Mouse (Mus musculus): ENCODE measurements around the gene P2rx5. TPM values are rescaled to one million over a fixed set of nuclear protein-coding genes. Genes with fewer than 3 reads are reported as not detected.

P2rx5 gene
- polyA plus RNA-seq, 1 experiment: 5.5 TPM

GRCm38 (mm10) chr11:73169231-73169630, 9.0 kb downstream of the P2rx5 start:
- Histone ChIP-seq H3K4me3 (replicated peaks; ENCODE audit: extremely low read depth, low read depth, low read length) (no peak overlapping the region), H3K4me1 (ENCODE audit: control insufficient read depth, insufficient read depth, low read length) (peaks cover 11% of the 10 kb centered on the region; the same call in 1 of the 2 replicates)
- 55% methylated on average over 4 of the region's 4 CpGs for WGBS
- peak; percentile 56 for DNase-seq
- peak; percentile 78 for TF ChIP-seq CTCF (IDR thresholded peaks at IDR 0.05; ENCODE audit: insufficient read depth, low read length)
- no peak for TF ChIP-seq POLR2A (IDR thresholded peaks at IDR 0.05; ENCODE audit: borderline replicate concordance, extremely low read depth, low read depth, low read length)

GRCm38 (mm10) chr11:73172186-73172585, 12.0 kb downstream of the P2rx5 start:
- 18% methylated on average over 5 of the region's 5 CpGs for WGBS
- Histone ChIP-seq H3K4me1 (ENCODE audit: control insufficient read depth, insufficient read depth, low read length) (peaks cover 13% of the 10 kb centered on the region; the same call in 1 of the 2 replicates), H3K4me3 (replicated peaks; ENCODE audit: extremely low read depth, low read depth, low read length) (no peak overlapping the region)
- peak; percentile 77 for DNase-seq
- TF ChIP-seq CTCF (IDR thresholded peaks at IDR 0.05; ENCODE audit: insufficient read depth, low read length) (no peak), POLR2A (IDR thresholded peaks at IDR 0.05; ENCODE audit: borderline replicate concordance, extremely low read depth, low read depth, low read length) (peak; percentile 47; the same call in 1 of the 2 replicates)

GRCm38 (mm10) chr11:73175612-73176011, 15.4 kb downstream of the P2rx5 start:
- H3K4me1 ChIP-seq (ENCODE audit: control insufficient read depth, insufficient read depth, low read length): peaks cover 24% of the 10 kb centered on the region; the same call in 1 of the 2 replicates
- peak overlapping the region; percentile 90 for H3K4me3 ChIP-seq (replicated peaks; ENCODE audit: extremely low read depth, low read depth, low read length)
- DNase-seq: peak; percentile 62
- TF ChIP-seq POLR2A (IDR thresholded peaks at IDR 0.05; ENCODE audit: borderline replicate concordance, extremely low read depth, low read depth, low read length): no peak
- TF ChIP-seq CTCF (IDR thresholded peaks at IDR 0.05; ENCODE audit: insufficient read depth, low read length): no peak
- 36% methylated on average over 8 of the region's 8 CpGs for WGBS

- peaks cover 24% of the 10 kb centered on the region; the same call in 1 of the 2 replicates for H3K4me1 ChIP-seq (ENCODE audit: control insufficient read depth, insufficient read depth, low read length)
- WGBS: under 1% methylated on average over 15 of the region's 15 CpGs
- peak overlapping the region; percentile 90 for H3K4me3 ChIP-seq (replicated peaks; ENCODE audit: extremely low read depth, low read depth, low read length)
- TF ChIP-seq POLR2A (IDR thresholded peaks at IDR 0.05; ENCODE audit: borderline replicate concordance, extremely low read depth, low read depth, low read length) (no peak), CTCF (IDR thresholded peaks at IDR 0.05; ENCODE audit: insufficient read depth, low read length) (no peak)
- DNase-seq: no peak
Observed at GRCm38 (mm10) chr11:73176186-73176585, 16.0 kb downstream of the P2rx5 start.

GRCm38 (mm10) chr11:73176608-73177508, 16.6 kb downstream of the P2rx5 start, which contains the start of the genes Emc6 and Tax1bp3:
Gene Emc6 (minus strand): TSS chr11:73177037.
Gene Tax1bp3 (plus strand): TSS chr11:73177083.
- TF ChIP-seq CTCF (IDR thresholded peaks at IDR 0.05; ENCODE audit: insufficient read depth, low read length): no peak
- peak; percentile 78 for TF ChIP-seq POLR2A (IDR thresholded peaks at IDR 0.05; ENCODE audit: borderline replicate concordance, extremely low read depth, low read depth, low read length)
- H3K4me3 ChIP-seq (replicated peaks; ENCODE audit: extremely low read depth, low read depth, low read length): peak within 1 kb of the TSS; percentile 90
- under 1% methylated on average over 81 of the region's 81 CpGs for WGBS
- H3K4me1 ChIP-seq (ENCODE audit: control insufficient read depth, insufficient read depth, low read length): peaks cover 21% of the 10 kb centered on the region; the same call in 1 of the 2 replicates
- peak; percentile 93 for DNase-seq

- under 1% methylated on average over 28 of the region's 28 CpGs for WGBS
Observed at GRCm38 (mm10) chr11:73177509-73177875, 17.3 kb downstream of the P2rx5 start.

GRCm38 (mm10) chr11:73177895-73178294, 17.7 kb downstream of the P2rx5 start:
- peak overlapping the region; percentile 88 for H3K4me3 ChIP-seq (replicated peaks; ENCODE audit: extremely low read depth, low read depth, low read length)
- 7% methylated on average over 2 of the region's 2 CpGs for WGBS
- no peak for DNase-seq

More at GRCm38 (mm10) chr11:73177509-73177875, 17.3 kb downstream of the P2rx5 start:
- peak; percentile 78 for DNase-seq
- H3K4me1 ChIP-seq (ENCODE audit: control insufficient read depth, insufficient read depth, low read length): peaks cover 15% of the 10 kb centered on the region; the same call in 1 of the 2 replicates
- no peak for TF ChIP-seq CTCF (IDR thresholded peaks at IDR 0.05; ENCODE audit: insufficient read depth, low read length)
- peak; percentile 51; the same call in 1 of the 2 replicates for TF ChIP-seq POLR2A (IDR thresholded peaks at IDR 0.05; ENCODE audit: borderline replicate concordance, extremely low read depth, low read depth, low read length)
- H3K4me3 ChIP-seq (replicated peaks; ENCODE audit: extremely low read depth, low read depth, low read length): peak overlapping the region; percentile 88

GRCm38 (mm10) chr11:73185872-73186615, 25.8 kb downstream of the P2rx5 start:
- DNase-seq: no peak
- H3K4me3 ChIP-seq (replicated peaks; ENCODE audit: extremely low read depth, low read depth, low read length): no peak overlapping the region
- TF ChIP-seq CTCF (IDR thresholded peaks at IDR 0.05; ENCODE audit: insufficient read depth, low read length): no peak
- TF ChIP-seq POLR2A (IDR thresholded peaks at IDR 0.05; ENCODE audit: borderline replicate concordance, extremely low read depth, low read depth, low read length): no peak
- WGBS: 81% methylated on average over 10 of the region's 10 CpGs
- no peaks in the 10 kb centered on the region for H3K4me1 ChIP-seq (ENCODE audit: control insufficient read depth, insufficient read depth, low read length)

More at GRCm38 (mm10) chr11:73177895-73178294, 17.7 kb downstream of the P2rx5 start:
- no peak for TF ChIP-seq POLR2A (IDR thresholded peaks at IDR 0.05; ENCODE audit: borderline replicate concordance, extremely low read depth, low read depth, low read length)
- TF ChIP-seq CTCF (IDR thresholded peaks at IDR 0.05; ENCODE audit: insufficient read depth, low read length): no peak
- peaks cover 13% of the 10 kb centered on the region; the same call in 1 of the 2 replicates for H3K4me1 ChIP-seq (ENCODE audit: control insufficient read depth, insufficient read depth, low read length)

GRCm38 (mm10) chr11:73187231-73187630, 27.0 kb downstream of the P2rx5 start:
- no peak for DNase-seq
- H3K4me1 ChIP-seq (ENCODE audit: control insufficient read depth, insufficient read depth, low read length): no peaks in the 10 kb centered on the region
- TF ChIP-seq POLR2A (IDR thresholded peaks at IDR 0.05; ENCODE audit: borderline replicate concordance, extremely low read depth, low read depth, low read length) (no peak), CTCF (IDR thresholded peaks at IDR 0.05; ENCODE audit: insufficient read depth, low read length) (no peak)
- 87% methylated on average over 6 of the region's 6 CpGs for whole genome bisulfite sequencing
- H3K4me3 ChIP-seq (replicated peaks; ENCODE audit: extremely low read depth, low read depth, low read length): no peak overlapping the region

Data from lung, adult 2 months (tissue).